Mouse (Mus musculus) skeletal muscle tissue, adult 2 months (tissue): ENCODE measurements at regions not wholly inside any gene's neighbourhood (a gene's known extent, or its start where the extent isn't known, plus 50 kb on each side); places are given as distances from the start of the nearest gene placed in this dataset.

ENCODE experiments used
- DNase-seq: peaks from one replicate; pipeline ENCODE4 v3.0.0-alpha.2; 2012; ENCODE audit warnings: low read depth, low spot score

- DNase-seq, result no peak
Measured at GRCm38 (mm10) chr3:150493433-150494045, 944.1 kb upstream of the Adgrl4 start.

- DNase-seq, result no peak
Measured at GRCm38 (mm10) chr3:150530966-150531365, 906.7 kb upstream of the Adgrl4 start.

DNA sequence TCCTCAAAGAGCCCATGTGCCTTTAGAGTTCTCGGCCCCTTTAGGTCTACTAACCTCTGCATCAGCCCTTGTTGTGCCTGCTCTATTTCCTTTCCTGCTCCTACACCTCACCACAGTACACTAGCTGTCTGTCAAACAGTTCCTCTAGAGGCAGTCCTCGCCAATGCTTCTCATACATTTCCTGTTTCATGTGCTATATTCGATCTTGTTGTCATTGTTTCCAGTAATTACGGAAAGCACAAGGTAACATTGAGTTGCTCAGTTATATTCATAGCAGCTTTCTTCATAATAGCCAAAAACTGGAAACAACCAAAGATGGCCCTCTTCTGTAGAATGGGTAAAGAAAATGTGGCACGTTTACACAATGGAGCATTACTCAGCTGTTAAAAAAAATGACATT is 894.6 kb upstream of the Adgrl4 start:
- DNase-seq, result no peak

DNA sequence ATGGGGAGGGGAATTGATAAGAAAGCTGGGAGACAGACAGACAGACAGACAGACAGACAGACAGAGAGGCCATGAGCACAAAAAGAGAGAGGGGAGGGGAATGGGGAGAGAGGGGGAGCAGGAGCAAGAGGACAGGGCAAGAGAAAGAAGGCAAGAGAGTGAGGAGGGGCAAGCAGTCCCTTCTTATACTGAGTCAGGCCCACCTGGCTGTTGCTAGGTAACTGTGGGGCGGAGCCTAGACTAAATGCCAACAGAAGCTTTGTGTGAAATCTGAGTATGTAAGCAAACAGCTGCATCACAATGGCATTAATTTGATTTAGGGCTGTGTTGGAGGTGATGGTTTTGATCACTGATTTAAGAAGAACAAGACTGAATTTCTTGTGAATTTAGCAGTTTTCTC is 849.2 kb upstream of the Adgrl4 start:
- DNase-seq, result no peak

DNA sequence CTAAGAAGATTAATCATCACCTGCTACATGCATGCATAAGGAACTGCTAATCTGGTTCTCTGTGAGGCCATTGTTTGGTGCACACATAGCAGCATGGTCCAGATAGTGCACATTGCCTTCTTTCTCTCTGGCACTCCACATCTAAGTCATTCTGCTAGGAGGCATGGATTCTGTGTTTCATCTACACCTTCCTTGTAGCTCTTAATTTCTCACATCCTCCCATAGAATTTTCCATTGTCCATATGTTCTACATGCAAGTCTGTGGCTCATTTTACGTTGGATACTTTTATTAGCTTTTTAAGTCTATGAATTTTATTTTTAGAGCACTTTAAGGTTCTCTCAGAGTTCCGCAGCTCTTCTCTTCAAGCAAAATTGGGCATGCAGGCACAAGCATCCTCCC is 846.7 kb upstream of the Adgrl4 start:
- no peak for DNase-seq

DNA sequence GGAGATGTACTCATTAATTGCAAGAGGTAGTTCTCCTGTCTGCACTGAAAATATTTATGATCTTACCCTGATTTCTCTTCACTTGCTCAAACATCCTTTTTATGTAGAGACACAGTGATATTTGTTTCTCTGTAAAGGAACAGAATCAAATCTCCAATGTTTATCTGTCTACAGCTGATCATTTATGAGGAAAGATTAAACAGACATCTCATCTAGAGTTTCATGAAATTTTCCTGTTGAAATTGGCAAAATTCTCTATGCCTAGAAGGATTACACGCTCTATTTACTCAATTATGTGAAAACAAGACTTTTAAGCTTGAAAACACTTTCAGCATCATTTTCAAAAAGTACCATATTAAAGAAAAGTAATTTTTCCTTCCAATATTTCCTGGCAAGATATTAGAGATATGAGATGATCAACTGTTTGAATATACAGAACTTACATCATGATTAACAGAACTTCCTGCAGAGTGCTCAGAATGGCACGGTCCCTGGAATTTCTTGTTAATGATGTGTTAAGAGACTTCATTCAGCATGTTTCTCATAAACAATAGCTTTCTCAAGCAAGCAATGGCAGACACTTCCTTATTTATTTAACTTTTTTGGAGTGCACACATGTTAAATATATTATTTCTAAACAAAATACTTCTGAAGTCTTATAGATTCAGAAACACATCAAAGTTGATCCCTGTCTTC is 834.1 kb upstream of the Adgrl4 start:
- no peak for DNase-seq

- DNase-seq, result peak; percentile 36
Measured at GRCm38 (mm10) chr3:150610681-150611101, 827.0 kb upstream of the Adgrl4 start.

- no peak for DNase-seq
Measured at GRCm38 (mm10) chr3:150637544-150637943, 800.1 kb upstream of the Adgrl4 start.

DNA sequence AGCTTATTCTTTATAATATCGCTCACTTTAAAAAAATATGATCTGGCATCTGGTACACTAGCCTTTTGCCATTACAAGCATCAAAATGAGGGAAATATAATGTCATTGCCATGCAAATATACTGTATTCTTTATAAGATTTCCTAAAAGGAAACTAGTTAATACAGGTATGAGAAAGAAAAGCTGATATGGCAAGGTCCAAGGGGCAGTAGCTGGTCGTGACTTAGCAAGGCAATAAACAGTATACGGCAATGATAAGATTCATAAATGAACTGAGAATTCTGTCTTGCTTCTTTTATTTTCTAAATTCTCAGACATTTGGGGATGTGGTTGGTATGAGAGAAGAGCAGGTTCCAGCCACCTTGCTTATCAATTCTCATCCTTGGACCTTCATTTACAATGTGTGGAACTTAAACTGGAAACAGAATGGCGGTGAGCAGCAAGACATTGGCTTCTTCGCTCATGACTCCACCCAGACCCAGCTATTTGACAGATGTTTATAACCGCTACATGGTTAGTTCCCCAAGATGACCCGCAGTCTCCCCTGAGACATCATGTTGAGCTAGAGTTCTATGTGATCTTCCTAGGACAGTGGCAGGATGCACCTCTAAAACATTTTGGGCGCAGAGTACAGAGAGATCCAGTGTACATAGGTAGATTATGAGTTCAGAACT is 797.5 kb upstream of the Adgrl4 start:
- no peak for DNase-seq

- no peak for DNase-seq
Measured at GRCm38 (mm10) chr3:150648040-150648439, 789.6 kb upstream of the Adgrl4 start.

DNA sequence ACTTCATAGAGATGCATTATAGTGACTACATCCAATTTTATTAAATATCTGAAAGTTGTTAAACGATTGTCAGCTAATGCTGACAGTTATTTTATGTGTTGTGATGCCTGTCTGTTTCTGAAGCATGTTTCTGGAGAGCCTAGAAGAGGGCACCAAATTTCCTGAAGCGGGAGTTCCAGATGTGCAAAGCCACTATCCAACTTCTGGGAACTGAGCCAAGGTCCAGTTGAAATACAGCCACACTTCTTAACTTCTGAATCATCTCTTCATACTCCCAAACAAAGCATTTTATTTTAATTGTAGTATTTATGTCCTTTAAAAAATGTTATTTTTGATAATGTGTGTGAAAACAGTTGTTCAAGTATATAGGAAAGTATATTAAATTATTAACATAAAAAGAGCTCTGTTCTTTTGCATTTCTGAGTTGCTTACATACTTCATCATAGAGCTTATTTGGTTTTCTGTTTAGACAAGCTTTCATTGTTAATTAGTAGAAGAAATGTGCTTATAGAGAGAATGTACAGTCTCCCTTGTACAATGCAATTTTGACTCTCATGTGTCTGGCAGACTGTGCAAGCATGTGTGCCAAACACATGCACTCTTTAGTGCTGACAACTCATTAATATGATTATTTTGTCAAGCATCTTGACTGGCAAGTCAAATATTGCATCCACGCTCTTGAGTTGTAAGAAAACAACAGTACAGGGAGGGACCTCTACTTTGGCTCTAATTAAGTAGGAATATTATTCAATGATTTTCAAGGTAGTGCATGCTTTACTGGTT is 787.7 kb upstream of the Adgrl4 start:
- no peak for DNase-seq

GRCm38 (mm10) chr3:150695751-150696150 is 741.9 kb upstream of the Adgrl4 start:
- no peak for DNase-seq

- DNase-seq, result no peak
Measured at GRCm38 (mm10) chr3:150699990-150700389, 737.7 kb upstream of the Adgrl4 start.
